Mouse (Mus musculus): ENCODE data around the gene Zfp536. TPM values are rescaled to one million over a fixed set of nuclear protein-coding genes. Genes with fewer than 3 reads are reported as not detected.

The Zfp536 gene
- polyA plus RNA-seq, 1 experiment from 2014 or later = 45.7 TPM

- peak overlapping the region; percentile 43; the same call in 1 of the 2 replicates for H3K4me2 ChIP-seq (ENCODE audit: low read depth, low read length)
- no peak overlapping the region for H3K9ac ChIP-seq (replicated peaks; ENCODE audit: low read depth, low read length)
- peak overlapping the region; percentile 60; the same call in 1 of the 2 replicates for H3K27ac ChIP-seq (ENCODE audit: low read depth, low read length)
- H3K27me3 ChIP-seq (ENCODE audit: control insufficient read depth, insufficient read depth, low read length) = no peaks in the 10 kb centered on the region
- H3K9me3 ChIP-seq (ENCODE audit: control insufficient read depth, low read length) = no peaks in the 10 kb centered on the region
- peaks cover 55% of the 10 kb centered on the region for H3K4me1 ChIP-seq (ENCODE audit: control insufficient read depth, insufficient read depth, low read length)
- no peak overlapping the region for H3K4me3 ChIP-seq (ENCODE audit: low read depth, low read length)
- no peaks in the 10 kb centered on the region for H3K36me3 ChIP-seq (ENCODE audit: control insufficient read depth, insufficient read depth, low read length)
- ATAC-seq (ENCODE audit: low read depth) = peak; percentile 49; the same call in 1 of the 2 replicates
- WGBS = under 1% methylated on average over 7 of the region's 7 CpGs
Observed at GRCm38 (mm10) chr7:37562505-37562904, 210.9 kb downstream of the Zfp536 start.

GRCm38 (mm10) chr7:37560581-37560980 lies 212.9 kb downstream of the Zfp536 start:
- H3K36me3 ChIP-seq (ENCODE audit: control insufficient read depth, insufficient read depth, low read length) = no peaks in the 10 kb centered on the region
- no peaks in the 10 kb centered on the region for H3K9me3 ChIP-seq (ENCODE audit: control insufficient read depth, low read length)
- H3K4me3 ChIP-seq (ENCODE audit: low read depth, low read length) = no peak overlapping the region
- no peak overlapping the region for H3K4me2 ChIP-seq (ENCODE audit: low read depth, low read length)
- H3K9ac ChIP-seq (replicated peaks; ENCODE audit: low read depth, low read length) = no peak overlapping the region
- ATAC-seq (ENCODE audit: low read depth) = no peak
- peaks cover 36% of the 10 kb centered on the region for H3K4me1 ChIP-seq (ENCODE audit: control insufficient read depth, insufficient read depth, low read length)
- no peaks in the 10 kb centered on the region for H3K27me3 ChIP-seq (ENCODE audit: control insufficient read depth, insufficient read depth, low read length)
- H3K27ac ChIP-seq (ENCODE audit: low read depth, low read length) = no peak overlapping the region
- WGBS = 78% methylated on average over 7 of the region's 7 CpGs

- Histone ChIP-seq H3K36me3 (ENCODE audit: control insufficient read depth, insufficient read depth, low read length) (no peaks in the 10 kb centered on the region), H3K27ac (ENCODE audit: low read depth, low read length) (no peak overlapping the region), H3K4me1 (ENCODE audit: control insufficient read depth, insufficient read depth, low read length) (peaks cover 29% of the 10 kb centered on the region), H3K4me3 (ENCODE audit: low read depth, low read length) (no peak overlapping the region), H3K4me2 (ENCODE audit: low read depth, low read length) (no peak overlapping the region), H3K9me3 (ENCODE audit: control insufficient read depth, low read length) (no peaks in the 10 kb centered on the region), H3K27me3 (ENCODE audit: control insufficient read depth, insufficient read depth, low read length) (no peaks in the 10 kb centered on the region), H3K9ac (replicated peaks; ENCODE audit: low read depth, low read length) (no peak overlapping the region)
- 56% methylated on average over 3 of the region's 3 CpGs for WGBS
- no peak for ATAC-seq (ENCODE audit: low read depth)
Observed at GRCm38 (mm10) chr7:37559851-37560250, 213.6 kb downstream of the Zfp536 start.

DNA sequence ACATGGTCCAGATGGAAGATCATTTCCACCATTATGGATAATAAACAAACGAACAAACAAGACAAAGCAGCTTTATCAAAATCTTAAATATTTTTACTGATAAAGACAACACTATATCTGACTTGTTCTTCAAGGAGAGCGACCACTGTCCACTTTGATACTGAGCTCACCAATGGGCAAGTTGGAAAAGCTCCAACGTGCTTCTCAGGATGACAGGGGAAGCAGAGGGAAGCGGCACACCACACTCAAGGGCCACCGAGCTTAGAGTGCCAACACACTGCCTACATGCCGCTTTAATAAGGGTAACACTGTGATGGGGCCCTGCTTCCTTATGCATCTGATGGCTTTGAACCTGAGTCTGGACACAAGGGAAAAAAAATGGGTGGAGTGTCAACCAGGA lies 214.1 kb downstream of the Zfp536 start:
- H3K36me3 ChIP-seq (ENCODE audit: control insufficient read depth, insufficient read depth, low read length) = no peaks in the 10 kb centered on the region
- no peaks in the 10 kb centered on the region for H3K27me3 ChIP-seq (ENCODE audit: control insufficient read depth, insufficient read depth, low read length)
- WGBS = 90% methylated on average over 6 of the region's 6 CpGs
- ATAC-seq (ENCODE audit: low read depth) = no peak
- no peak overlapping the region for H3K4me2 ChIP-seq (ENCODE audit: low read depth, low read length)
- H3K9me3 ChIP-seq (ENCODE audit: control insufficient read depth, low read length) = no peaks in the 10 kb centered on the region
- H3K4me1 ChIP-seq (ENCODE audit: control insufficient read depth, insufficient read depth, low read length) = peaks cover 24% of the 10 kb centered on the region
- no peak overlapping the region for H3K4me3 ChIP-seq (ENCODE audit: low read depth, low read length)
- H3K27ac ChIP-seq (ENCODE audit: low read depth, low read length) = no peak overlapping the region
- H3K9ac ChIP-seq (replicated peaks; ENCODE audit: low read depth, low read length) = no peak overlapping the region

- peaks cover under 1% of the 10 kb centered on the region; the same call in 1 of the 2 replicates for H3K4me1 ChIP-seq (ENCODE audit: control insufficient read depth, insufficient read depth, low read length)
- H3K9ac ChIP-seq (replicated peaks; ENCODE audit: low read depth, low read length) = no peak overlapping the region
- no peak overlapping the region for H3K4me3 ChIP-seq (ENCODE audit: low read depth, low read length)
- no peak overlapping the region for H3K4me2 ChIP-seq (ENCODE audit: low read depth, low read length)
- WGBS = 86% methylated on average over 1 of the region's 1 CpGs
- no peaks in the 10 kb centered on the region for H3K9me3 ChIP-seq (ENCODE audit: control insufficient read depth, low read length)
- H3K27ac ChIP-seq (ENCODE audit: low read depth, low read length) = no peak overlapping the region
- H3K27me3 ChIP-seq (ENCODE audit: control insufficient read depth, insufficient read depth, low read length) = no peaks in the 10 kb centered on the region
- no peak for ATAC-seq (ENCODE audit: low read depth)
- no peaks in the 10 kb centered on the region for H3K36me3 ChIP-seq (ENCODE audit: control insufficient read depth, insufficient read depth, low read length)
Observed at GRCm38 (mm10) chr7:37556811-37557210, 216.6 kb downstream of the Zfp536 start.

DNA sequence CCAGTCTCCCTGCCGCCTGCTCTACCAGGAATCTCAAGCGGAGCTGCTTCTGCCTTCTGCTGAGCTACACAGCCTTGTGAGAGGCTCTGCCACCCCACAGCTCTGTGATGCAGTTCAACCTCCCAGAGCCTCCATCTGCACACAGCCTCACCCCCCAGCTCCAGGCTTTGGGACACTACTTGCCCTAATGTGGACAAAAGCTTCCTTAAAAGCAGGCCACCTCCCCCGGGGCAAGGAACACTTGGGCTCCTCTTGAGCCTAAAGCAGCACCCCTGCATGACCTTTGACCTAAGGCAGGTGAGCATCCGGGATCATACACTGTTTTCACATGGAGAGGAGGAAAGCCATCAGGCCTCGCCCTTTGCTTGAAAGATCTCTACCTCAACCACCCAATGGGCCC lies 219.0 kb downstream of the Zfp536 start:
- H3K36me3 ChIP-seq (ENCODE audit: control insufficient read depth, insufficient read depth, low read length) = no peaks in the 10 kb centered on the region
- H3K4me1 ChIP-seq (ENCODE audit: control insufficient read depth, insufficient read depth, low read length) = peaks cover 4% of the 10 kb centered on the region; the same call in 1 of the 2 replicates
- ATAC-seq (ENCODE audit: low read depth) = no peak
- no peaks in the 10 kb centered on the region for H3K9me3 ChIP-seq (ENCODE audit: control insufficient read depth, low read length)
- no peak overlapping the region for H3K27ac ChIP-seq (ENCODE audit: low read depth, low read length)
- H3K9ac ChIP-seq (replicated peaks; ENCODE audit: low read depth, low read length) = no peak overlapping the region
- no peak overlapping the region for H3K4me2 ChIP-seq (ENCODE audit: low read depth, low read length)
- no peak overlapping the region for H3K4me3 ChIP-seq (ENCODE audit: low read depth, low read length)
- no peaks in the 10 kb centered on the region for H3K27me3 ChIP-seq (ENCODE audit: control insufficient read depth, insufficient read depth, low read length)
- 83% methylated on average over 5 of the region's 5 CpGs for WGBS

- 0 out of 2 replicates have a peak, but pooled peaks have one; percentile 15 for ATAC-seq (ENCODE audit: low read depth)
- no peaks in the 10 kb centered on the region for H3K9me3 ChIP-seq (ENCODE audit: control insufficient read depth, low read length)
- H3K9ac ChIP-seq (replicated peaks; ENCODE audit: low read depth, low read length) = no peak overlapping the region
- no peak overlapping the region for H3K4me3 ChIP-seq (ENCODE audit: low read depth, low read length)
- H3K4me2 ChIP-seq (ENCODE audit: low read depth, low read length) = no peak overlapping the region
- no peaks in the 10 kb centered on the region for H3K27me3 ChIP-seq (ENCODE audit: control insufficient read depth, insufficient read depth, low read length)
- 34% methylated on average over 3 of the region's 3 CpGs for WGBS
- no peak overlapping the region for H3K27ac ChIP-seq (ENCODE audit: low read depth, low read length)
- H3K36me3 ChIP-seq (ENCODE audit: control insufficient read depth, insufficient read depth, low read length) = no peaks in the 10 kb centered on the region
- peaks cover 6% of the 10 kb centered on the region; the same call in 1 of the 2 replicates for H3K4me1 ChIP-seq (ENCODE audit: control insufficient read depth, insufficient read depth, low read length)
Observed at GRCm38 (mm10) chr7:37553646-37554045, 219.8 kb downstream of the Zfp536 start.

DNA sequence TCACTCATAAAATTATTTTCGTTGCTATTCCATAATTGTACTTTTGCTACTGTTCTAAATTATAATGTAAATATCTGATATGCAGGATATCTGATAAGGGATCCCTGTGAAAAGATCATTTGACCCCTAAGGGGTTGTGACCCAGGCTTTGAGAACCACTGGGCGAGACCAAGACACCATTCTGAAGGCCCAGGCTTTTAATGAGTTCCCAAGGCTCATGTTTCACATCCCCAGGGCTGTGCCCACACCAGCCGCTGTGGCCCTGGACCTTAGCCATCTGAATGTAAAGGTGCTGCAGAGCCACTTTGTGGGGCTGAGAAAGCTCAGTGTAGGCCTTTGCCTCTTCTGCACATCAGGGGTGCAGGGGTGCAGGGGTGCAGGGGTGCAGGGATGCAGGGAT lies 221.1 kb downstream of the Zfp536 start:
- Histone ChIP-seq H3K4me2 (ENCODE audit: low read depth, low read length) (no peak overlapping the region), H3K36me3 (ENCODE audit: control insufficient read depth, insufficient read depth, low read length) (no peaks in the 10 kb centered on the region), H3K27me3 (ENCODE audit: control insufficient read depth, insufficient read depth, low read length) (no peaks in the 10 kb centered on the region), H3K4me3 (ENCODE audit: low read depth, low read length) (no peak overlapping the region), H3K27ac (ENCODE audit: low read depth, low read length) (no peak overlapping the region), H3K9me3 (ENCODE audit: control insufficient read depth, low read length) (no peaks in the 10 kb centered on the region), H3K9ac (replicated peaks; ENCODE audit: low read depth, low read length) (no peak overlapping the region), H3K4me1 (ENCODE audit: control insufficient read depth, insufficient read depth, low read length) (peaks cover 6% of the 10 kb centered on the region; the same call in 1 of the 2 replicates)
- no peak for ATAC-seq (ENCODE audit: low read depth)
- WGBS = 82% methylated on average over 3 of the region's 3 CpGs

GRCm38 (mm10) chr7:37548805-37549204 lies 224.6 kb downstream of the Zfp536 start:
- WGBS = 46% methylated on average over 15 of the region's 15 CpGs
- H3K4me1 ChIP-seq (ENCODE audit: control insufficient read depth, insufficient read depth, low read length) = peaks cover 6% of the 10 kb centered on the region; the same call in 1 of the 2 replicates
- H3K9me3 ChIP-seq (ENCODE audit: control insufficient read depth, low read length) = no peaks in the 10 kb centered on the region
- ATAC-seq (ENCODE audit: low read depth) = peak; percentile 32; the same call in 1 of the 2 replicates
- no peaks in the 10 kb centered on the region for H3K36me3 ChIP-seq (ENCODE audit: control insufficient read depth, insufficient read depth, low read length)
- H3K27me3 ChIP-seq (ENCODE audit: control insufficient read depth, insufficient read depth, low read length) = no peaks in the 10 kb centered on the region
- no peak overlapping the region for H3K4me2 ChIP-seq (ENCODE audit: low read depth, low read length)
- H3K27ac ChIP-seq (ENCODE audit: low read depth, low read length) = no peak overlapping the region
- H3K4me3 ChIP-seq (ENCODE audit: low read depth, low read length) = no peak overlapping the region
- H3K9ac ChIP-seq (replicated peaks; ENCODE audit: low read depth, low read length) = no peak overlapping the region

Data from neural tube, embryonic 14.5 days (tissue).